Mouse (Mus musculus) heart, embryonic 16.5 days (tissue): ENCODE measurements around the gene Farp1. TPM values are rescaled to one million over a fixed set of nuclear protein-coding genes. Genes with fewer than 3 reads are reported as not detected.
"Not testable (repeated sequence)": the region's sequence is repeated elsewhere in the genome, so short reads cannot be mapped to it uniquely, and the experiment has no call there.

Experiments used
- ATAC-seq: fragments of 200-750 bp; cut with Nextera tagmentation; replicated peaks from 2 replicates; pipeline ENCODE4 v1.8.0; 2017; ENCODE audit warnings: moderate number of reproducible peaks; ENCODE audit not compliant: insufficient read depth, low FRiP score; ENCODE audit errors: extremely low read depth
- H3K27ac ChIP-seq: fragments of 300-500 bp; sonication (generic); 2 replicates; pipeline ENCODE4 v1.5.1; 2014; ENCODE audit warnings: mild to moderate bottlenecking, low read length, control low read depth, moderate library complexity
- H3K27me3 ChIP-seq: fragments of 300-500 bp; sonication (generic); 2 replicates; pipeline ENCODE4 v1.6.1; 2014; ENCODE audit warnings: low read length, mixed read lengths; ENCODE audit not compliant: control insufficient read depth, insufficient read depth
- H3K36me3 ChIP-seq: fragments of 300-500 bp; sonication (generic); 2 replicates; pipeline ENCODE4 v1.6.1; 2014; ENCODE audit not compliant: control insufficient read depth, insufficient read depth
- H3K4me1 ChIP-seq: fragments of 300-500 bp; sonication (generic); 2 replicates; pipeline ENCODE4 v1.6.1; 2014; ENCODE audit warnings: low read length, mixed read lengths; ENCODE audit not compliant: control insufficient read depth, insufficient read depth
- H3K4me2 ChIP-seq: fragments of 300-500 bp; sonication (generic); 2 replicates; pipeline ENCODE4 v1.6.1; 2014; ENCODE audit warnings: low read depth, mild to moderate bottlenecking, control low read depth, low read length
- H3K4me3 ChIP-seq: fragments of 300-500 bp; sonication (generic); 2 replicates; pipeline ENCODE4 v1.5.1; 2014; ENCODE audit warnings: mild to moderate bottlenecking, control low read depth, low read length
- H3K9ac ChIP-seq: fragments of 300-500 bp; sonication (generic); 2 replicates; pipeline ENCODE4 v1.6.1; 2014; ENCODE audit warnings: low read length, control low read depth
- H3K9me3 ChIP-seq: fragments of 300-500 bp; sonication (generic); replicated peaks from 2 replicates; pipeline ENCODE4 v1.6.1; 2016; ENCODE audit warnings: low read length; ENCODE audit not compliant: control insufficient read depth
- WGBS: fragments of 180-500 bp; shearing (Covaris S2); extraction: QIAGEN DNeasy Blood & Tissue Kit; methylation state at CpG from one replicate; pipeline ENCODE4 v1.1.7; 2014; 5-methylcytosine and 5-hydroxymethylcytosine counted together
- polyA plus RNA-seq: library from polyadenylated mRNA; unstranded; fragments of >200 nt; fragmentation: Nextera tagmentation; extraction: Ambion mirVana; gene quantifications from 2 replicates; pipeline ENCODE4 v1.2.1, GENCODE M21; 2015

The Farp1 gene
- polyA plus RNA-seq, 1 experiment from 2014 or later = 11.6 TPM

- Histone ChIP-seq H3K27me3 (no peaks in the 10 kb centered on the region), H3K9ac (no peak overlapping the region), H3K36me3 (no peaks in the 10 kb centered on the region), H3K4me1 (peaks cover 5% of the 10 kb centered on the region), H3K4me3 (no peak overlapping the region), H3K4me2 (no peak overlapping the region), H3K27ac (no peak overlapping the region), H3K9me3 (no peaks in the 10 kb centered on the region)
- WGBS = 66% methylated on average over 2 of the region's 2 CpGs
- ATAC-seq = no peak
These were observed 87.9 kb downstream of the Farp1 start for GRCm38 (mm10) chr14:121122852-121123251.

DNA sequence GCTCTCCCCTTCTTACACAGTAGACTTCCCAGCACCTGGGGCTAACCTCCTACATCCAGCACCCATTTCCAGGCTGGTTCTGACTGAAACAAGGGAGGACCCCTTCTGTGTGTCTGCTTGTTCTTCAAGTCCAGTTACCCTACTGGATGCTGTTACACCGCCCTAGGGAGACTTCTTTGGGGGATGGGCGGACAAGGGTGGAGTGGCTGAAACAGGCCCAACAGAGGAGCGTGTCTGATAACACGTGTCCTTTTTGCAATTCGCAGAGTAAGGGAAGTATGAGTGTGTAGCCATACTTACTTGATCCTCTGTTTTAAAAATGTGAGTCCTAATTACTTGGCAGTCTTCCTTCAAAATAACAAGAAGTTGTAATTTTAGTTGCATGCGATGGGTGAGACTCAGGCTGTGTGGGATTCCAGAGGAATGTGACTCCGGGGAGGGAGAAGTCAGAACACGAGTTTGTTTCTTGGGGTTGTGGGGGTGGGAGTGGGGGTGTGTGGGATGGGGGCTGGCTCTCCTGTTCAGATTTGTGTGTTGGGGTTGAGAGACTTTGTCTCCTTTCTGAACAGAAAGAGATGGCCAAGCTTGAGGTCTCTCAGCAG, 89.5 kb downstream of the Farp1 start:
- H3K9me3 ChIP-seq = no peaks in the 10 kb centered on the region
- no peak for ATAC-seq
- no peak overlapping the region for H3K27ac ChIP-seq
- H3K4me1 ChIP-seq = peaks cover 9% of the 10 kb centered on the region
- WGBS = 73% methylated on average over 8 of the region's 8 CpGs
- H3K4me2 ChIP-seq = no peak overlapping the region
- no peaks in the 10 kb centered on the region for H3K36me3 ChIP-seq
- no peak overlapping the region for H3K4me3 ChIP-seq
- no peak overlapping the region for H3K9ac ChIP-seq
- no peaks in the 10 kb centered on the region for H3K27me3 ChIP-seq

GRCm38 (mm10) chr14:121125651-121126050, 90.7 kb downstream of the Farp1 start:
- Histone ChIP-seq H3K4me2 (no peak overlapping the region), H3K4me1 (peaks cover 9% of the 10 kb centered on the region), H3K36me3 (no peaks in the 10 kb centered on the region), H3K9ac (no peak overlapping the region), H3K27ac (no peak overlapping the region), H3K9me3 (no peaks in the 10 kb centered on the region), H3K27me3 (no peaks in the 10 kb centered on the region), H3K4me3 (no peak overlapping the region)
- 91% methylated on average over 3 of the region's 3 CpGs for WGBS
- no peak for ATAC-seq

- H3K4me1 ChIP-seq = peaks cover 11% of the 10 kb centered on the region
- H3K27ac ChIP-seq = no peak overlapping the region
- H3K4me2 ChIP-seq = no peak overlapping the region
- H3K4me3 ChIP-seq = no peak overlapping the region
- H3K36me3 ChIP-seq = no peaks in the 10 kb centered on the region
- ATAC-seq = no peak
- H3K27me3 ChIP-seq = no peaks in the 10 kb centered on the region
- WGBS = 87% methylated on average over 4 of the region's 4 CpGs
- H3K9ac ChIP-seq = no peak overlapping the region
- H3K9me3 ChIP-seq = no peaks in the 10 kb centered on the region
These were observed 91.3 kb downstream of the Farp1 start for GRCm38 (mm10) chr14:121126291-121126690.

DNA sequence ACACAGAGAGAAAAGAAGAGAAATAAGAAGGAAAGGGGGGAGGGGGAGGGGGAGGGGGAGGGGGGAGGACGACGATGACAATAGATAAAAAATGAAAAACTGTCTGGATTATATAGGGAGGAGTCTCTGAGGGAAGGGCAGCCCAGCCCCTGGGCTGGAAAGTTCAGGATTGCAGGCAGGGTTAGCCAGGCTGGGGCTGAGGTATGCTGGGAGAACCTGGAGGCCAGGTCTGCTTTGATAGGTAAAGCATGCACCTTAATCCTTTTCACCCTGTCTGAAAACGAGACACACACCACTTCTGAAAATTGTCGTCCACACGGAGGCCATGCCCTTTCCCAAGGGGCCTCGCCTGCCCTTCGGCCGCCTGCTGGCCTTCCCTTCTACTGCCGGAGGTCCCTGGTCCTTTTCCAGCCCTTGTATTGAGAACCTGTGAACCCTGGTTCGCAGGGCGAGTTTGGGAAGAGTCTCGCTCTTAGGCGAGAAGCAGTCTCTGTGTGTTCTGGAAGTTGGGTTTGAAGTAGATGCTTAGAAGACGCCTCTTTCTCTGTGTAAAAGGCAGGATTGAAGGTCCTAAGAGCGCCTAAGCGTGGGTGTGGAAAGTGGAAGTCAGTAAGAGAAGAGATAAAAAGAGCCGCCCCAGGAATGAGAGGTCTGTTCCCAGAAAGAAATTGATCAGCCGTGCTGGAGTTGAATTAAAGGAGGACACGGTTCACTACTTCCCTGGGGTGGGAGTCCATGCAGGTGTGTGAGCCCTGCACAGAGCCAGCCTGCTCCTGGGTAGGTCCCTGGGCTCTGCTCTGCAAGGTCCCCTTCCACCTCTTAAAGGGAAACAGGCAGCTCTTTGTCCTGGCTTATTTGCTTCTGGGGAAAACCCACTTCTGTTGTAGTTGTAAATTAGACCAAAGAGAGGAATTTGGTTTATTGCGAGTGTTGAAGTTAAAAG, 94.1 kb downstream of the Farp1 start:
- no peak overlapping the region for H3K4me3 ChIP-seq
- peak overlapping the region; percentile 14 for H3K9ac ChIP-seq
- 50% methylated on average over 20 of the region's 20 CpGs for WGBS
- H3K27me3 ChIP-seq = no peaks in the 10 kb centered on the region
- ATAC-seq = no peak
- peak overlapping the region; percentile 65 for H3K27ac ChIP-seq
- H3K9me3 ChIP-seq = no peaks in the 10 kb centered on the region
- peaks cover 17% of the 10 kb centered on the region for H3K4me1 ChIP-seq
- H3K4me2 ChIP-seq = peak overlapping the region; percentile 36
- H3K36me3 ChIP-seq = no peaks in the 10 kb centered on the region

- peaks cover 21% of the 10 kb centered on the region for H3K4me1 ChIP-seq
- not testable (repeated sequence) for H3K36me3 ChIP-seq, H3K9me3 ChIP-seq, ATAC-seq, H3K9ac ChIP-seq, H3K4me2 ChIP-seq, H3K27ac ChIP-seq, H3K27me3 ChIP-seq, H3K4me3 ChIP-seq
- WGBS = 83% methylated on average over 1 of the region's 1 CpGs
These were observed 95.4 kb downstream of the Farp1 start for GRCm38 (mm10) chr14:121130351-121130750.

DNA sequence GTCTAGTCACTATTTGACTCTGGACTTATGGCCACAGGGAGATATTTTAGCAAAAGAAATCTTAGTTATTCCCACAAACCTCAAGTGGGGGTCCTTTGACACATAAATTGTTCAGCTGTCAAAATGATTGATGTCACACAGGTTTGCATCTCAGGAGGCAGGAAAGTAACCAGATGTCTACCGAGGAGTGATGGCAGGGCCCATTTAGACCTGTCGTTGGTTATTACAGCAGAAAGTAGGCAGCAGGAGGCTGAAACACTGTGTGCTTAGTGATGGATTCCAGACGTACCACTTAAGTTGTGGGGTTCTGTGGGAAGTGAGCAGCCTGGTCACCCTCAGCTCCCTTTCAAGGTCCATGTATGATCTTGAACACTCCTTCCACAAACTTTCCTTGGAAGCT, 99.4 kb downstream of the Farp1 start:
- Histone ChIP-seq H3K4me1 (peaks cover 47% of the 10 kb centered on the region), H3K9me3 (no peaks in the 10 kb centered on the region), H3K27me3 (no peaks in the 10 kb centered on the region), H3K27ac (no peak overlapping the region), H3K9ac (no peak overlapping the region), H3K4me2 (no peak overlapping the region), H3K36me3 (no peaks in the 10 kb centered on the region), H3K4me3 (no peak overlapping the region)
- 34% methylated on average over 3 of the region's 3 CpGs for WGBS
- ATAC-seq = no peak

DNA sequence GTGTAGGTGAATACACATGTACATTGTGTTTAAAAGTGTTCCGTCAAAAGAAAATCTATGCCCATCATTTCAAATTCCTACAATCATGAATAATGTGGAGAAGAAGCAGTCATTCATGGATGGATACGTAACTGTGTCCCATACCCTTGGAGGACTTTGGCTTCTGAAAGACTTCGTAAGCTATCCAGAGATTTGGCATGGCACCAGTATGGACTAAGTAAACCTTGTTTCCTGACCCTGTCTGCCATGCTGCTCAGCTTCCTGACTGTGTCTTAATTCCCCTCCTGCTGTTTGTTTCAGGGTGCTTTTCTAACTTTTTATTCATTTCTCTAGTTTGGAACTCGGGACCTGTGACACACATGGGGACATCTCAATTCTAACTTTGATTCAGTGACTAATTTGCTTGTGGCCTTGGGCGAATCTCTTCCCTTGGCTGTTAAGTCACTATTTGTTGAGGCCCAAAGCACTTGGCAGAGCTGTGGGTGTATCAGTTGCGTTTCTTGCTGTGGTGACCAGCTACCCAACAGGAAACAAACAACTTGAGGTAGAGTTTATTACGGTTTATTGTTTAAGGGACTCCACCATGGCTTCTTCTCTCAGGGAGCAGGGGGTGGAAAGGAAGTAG, 108.9 kb downstream of the Farp1 start:
- Histone ChIP-seq H3K4me1 (peaks cover 44% of the 10 kb centered on the region), H3K27ac (no peak overlapping the region), H3K36me3 (no peaks in the 10 kb centered on the region), H3K4me2 (no peak overlapping the region), H3K9ac (no peak overlapping the region), H3K9me3 (no peaks in the 10 kb centered on the region), H3K27me3 (no peaks in the 10 kb centered on the region), H3K4me3 (no peak overlapping the region)
- 83% methylated on average over 7 of the region's 7 CpGs for WGBS
- no peak for ATAC-seq

DNA sequence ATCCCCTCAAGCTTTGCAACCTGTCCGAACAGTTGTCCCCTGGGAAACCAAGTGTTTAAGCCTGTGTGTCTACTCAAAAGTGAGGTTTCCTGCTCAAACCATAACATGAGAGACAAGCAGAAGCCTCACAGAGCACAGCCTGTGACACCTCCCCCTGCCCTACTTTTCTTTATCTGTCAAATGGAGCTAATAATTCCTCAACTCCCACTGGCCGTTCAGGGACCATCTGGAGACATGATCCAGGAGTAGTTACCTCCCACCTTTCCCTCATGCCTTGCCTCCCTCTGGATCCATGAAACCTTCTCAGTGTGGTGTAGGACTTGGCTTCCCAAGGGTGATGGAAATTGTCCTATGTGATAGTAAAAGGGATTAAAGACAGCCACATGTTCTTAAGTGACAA, 109.5 kb downstream of the Farp1 start:
- no peak for ATAC-seq
- 61% methylated on average over 2 of the region's 2 CpGs for WGBS
- no peak overlapping the region for H3K4me3 ChIP-seq
- no peaks in the 10 kb centered on the region for H3K27me3 ChIP-seq
- no peaks in the 10 kb centered on the region for H3K9me3 ChIP-seq
- no peak overlapping the region for H3K27ac ChIP-seq
- H3K36me3 ChIP-seq = no peaks in the 10 kb centered on the region
- H3K4me1 ChIP-seq = peaks cover 40% of the 10 kb centered on the region
- H3K9ac ChIP-seq = no peak overlapping the region
- no peak overlapping the region for H3K4me2 ChIP-seq
